Mouse (Mus musculus) spleen, adult 2 months (tissue): ENCODE data around the gene Sspo.

ENCODE experiments used
- CTCF ChIP-seq: fragments of 200-500 bp; IDR thresholded peaks from 2 replicates; pipeline ENCODE4 v1.5.1; 2011; ENCODE audit warnings: mild to moderate bottlenecking, inconsistent platforms; ENCODE audit not compliant: insufficient read depth, insufficient read length, insufficient replicate concordance; ENCODE audit errors: extremely low read depth
- POLR2A ChIP-seq: fragments of 200-500 bp; IDR thresholded peaks from 2 replicates; pipeline ENCODE4 v1.6.1; 2011; ENCODE audit warnings: low read depth, low read length, inconsistent platforms

- TF ChIP-seq POLR2A (no peak), CTCF (no peak)
Measured at GRCm38 (mm10) chr6:48530862-48531261, 82.8 kb downstream of the Sspo start.
